Mouse (Mus musculus) lung, embryonic 14.5 days (tissue): Measurements from ENCODE around the gene Itgb2. TPM values are rescaled to one million over a fixed set of nuclear protein-coding genes. Genes with fewer than 3 reads are reported as not detected.
A peak's percentile ranks its signal among the peaks of the same experiment; 100 is the strongest.

ENCODE experiments used
- ATAC-seq: fragments of 200-750 bp; cut with Nextera tagmentation; 2 replicates; pipeline ENCODE4 v1.8.0; 2017; ENCODE audit warnings: mild to moderate bottlenecking, moderate TSS enrichment, moderate library complexity; ENCODE audit not compliant: insufficient read depth
- DNase-seq: peaks from one replicate; pipeline ENCODE4 v3.0.0-alpha.2; 2015
- H3K27ac ChIP-seq: fragments of 300-500 bp; sonication (generic); 2 replicates; pipeline ENCODE4 v1.5.1; 2014; ENCODE audit warnings: low read depth, mild to moderate bottlenecking, moderate library complexity
- H3K27me3 ChIP-seq: fragments of 300-500 bp; sonication (generic); 2 replicates; pipeline ENCODE4 v1.6.1; 2014; ENCODE audit warnings: low read length, control low read depth; ENCODE audit not compliant: insufficient read depth
- H3K36me3 ChIP-seq: fragments of 300-500 bp; sonication (generic); 2 replicates; pipeline ENCODE4 v1.6.1; 2014; ENCODE audit warnings: control low read depth; ENCODE audit not compliant: insufficient read depth
- H3K4me1 ChIP-seq: fragments of 300-500 bp; sonication (generic); 2 replicates; pipeline ENCODE4 v1.6.1; 2014; ENCODE audit warnings: antibody characterized with exemption, control low read depth; ENCODE audit not compliant: insufficient read depth
- H3K4me2 ChIP-seq: fragments of 300-500 bp; sonication (generic); 2 replicates; pipeline ENCODE4 v1.6.1; 2014; ENCODE audit warnings: mild to moderate bottlenecking
- H3K4me3 ChIP-seq: fragments of 300-500 bp; sonication (generic); 2 replicates; pipeline ENCODE4 v1.5.1; 2014; ENCODE audit warnings: low read depth, low read length
- H3K9ac ChIP-seq: fragments of 300-500 bp; sonication (generic); 2 replicates; pipeline ENCODE4 v1.6.1; 2014
- H3K9me3 ChIP-seq: fragments of 300-500 bp; sonication (generic); 2 replicates; pipeline ENCODE4 v1.6.1; 2016; ENCODE audit warnings: low read depth, low read length, control low read depth
- CTCF ChIP-seq: IDR thresholded peaks from 2 replicates; pipeline ENCODE4 v1.5.1; 2016; ENCODE audit warnings: antibody characterized with exemption, low read depth
- WGBS: fragments of 180-500 bp; shearing (Covaris S2); extraction: QIAGEN DNeasy Blood & Tissue Kit; methylation state at CpG from one replicate; pipeline ENCODE4 v1.1.7; 2014; 5-methylcytosine and 5-hydroxymethylcytosine counted together
- polyA plus RNA-seq: library from polyadenylated mRNA; unstranded; fragments of >200 nt; fragmentation: Nextera tagmentation; extraction: Ambion mirVana; gene quantifications from 2 replicates; pipeline ENCODE4 v1.2.1, GENCODE M21; 2014

Itgb2 gene
- 2.0 and 3.0 TPM in 2 replicates for polyA plus RNA-seq

DNA sequence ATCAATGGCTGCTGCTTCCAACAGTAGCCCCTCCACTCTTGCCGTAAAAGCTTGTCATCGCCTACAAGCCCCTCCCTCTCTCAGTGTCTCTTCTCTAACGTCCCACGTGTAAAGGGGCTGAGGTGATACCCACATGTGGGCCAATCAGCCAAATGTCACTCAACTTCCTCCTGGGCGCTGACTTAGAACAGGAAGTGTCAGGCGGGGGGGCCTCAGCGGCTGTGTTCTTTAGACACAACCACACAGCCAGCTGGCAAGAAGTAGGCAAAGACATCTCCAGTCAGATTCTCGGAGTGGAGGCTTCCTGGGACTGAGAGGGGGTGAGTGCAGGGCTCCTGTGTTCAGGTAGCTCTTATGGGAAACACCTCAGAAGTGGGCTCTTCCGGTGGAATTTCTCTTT, at the start of gene Itgb2:
Gene Itgb2 (plus strand): TSS at position 113 of the 400 bp plus-strand sequence.
- TF ChIP-seq CTCF = no peak
- no peaks in the 10 kb centered on the region for H3K36me3 ChIP-seq
- 0 out of 2 replicates have a peak, but pooled peaks cover 4% of the 10 kb centered on the region for H3K4me1 ChIP-seq
- DNase-seq (no peak), ATAC-seq (no peak)
- H3K4me3 ChIP-seq = no peak within 1 kb of the TSS
- no peak within 1 kb of the TSS for H3K4me2 ChIP-seq
- no peaks in the 10 kb centered on the region for H3K9me3 ChIP-seq
- no peaks in the 10 kb centered on the region for H3K27me3 ChIP-seq
- no peak within 1 kb of the TSS for H3K9ac ChIP-seq
- no peak within 1 kb of the TSS for H3K27ac ChIP-seq
- WGBS = 57% methylated on average over 9 of the region's 9 CpGs

GRCm38 (mm10) chr10:77481814-77482213, 48.2 kb upstream of the Itgb2 start:
- H3K4me2 ChIP-seq = no peak overlapping the region
- peaks cover 16% of the 10 kb centered on the region for H3K4me1 ChIP-seq
- H3K9ac ChIP-seq = no peak overlapping the region
- ATAC-seq (no peak), DNase-seq (no peak)
- H3K4me3 ChIP-seq = no peak overlapping the region
- H3K36me3 ChIP-seq = peaks cover 7% of the 10 kb centered on the region
- TF ChIP-seq CTCF = no peak
- no peaks in the 10 kb centered on the region for H3K27me3 ChIP-seq
- H3K9me3 ChIP-seq = no peaks in the 10 kb centered on the region
- no peak overlapping the region for H3K27ac ChIP-seq

- no peak overlapping the region for H3K4me3 ChIP-seq
- DNase-seq = peak; percentile 90
- peaks cover 32% of the 10 kb centered on the region for H3K36me3 ChIP-seq
- no peaks in the 10 kb centered on the region for H3K9me3 ChIP-seq
- no peaks in the 10 kb centered on the region for H3K27me3 ChIP-seq
- peak; percentile 91 for ATAC-seq
- H3K9ac ChIP-seq = 0 out of 2 replicates have a peak overlapping the region, but pooled peaks have one; percentile 14
- H3K4me2 ChIP-seq = peak overlapping the region; percentile 23; the same call in 1 of the 2 replicates
- H3K4me1 ChIP-seq = peaks cover 16% of the 10 kb centered on the region
- 7% methylated on average over 18 of the region's 18 CpGs for WGBS
- H3K27ac ChIP-seq = peak overlapping the region; percentile 83
- no peak for TF ChIP-seq CTCF
These were observed 45.7 kb upstream of the Itgb2 start for GRCm38 (mm10) chr10:77484205-77484935.

- H3K4me3 ChIP-seq = no peak overlapping the region
- peaks cover 43% of the 10 kb centered on the region for H3K36me3 ChIP-seq
- no peaks in the 10 kb centered on the region for H3K27me3 ChIP-seq
- no peaks in the 10 kb centered on the region for H3K9me3 ChIP-seq
- no peak overlapping the region for H3K4me2 ChIP-seq
- TF ChIP-seq CTCF = no peak
- no peak overlapping the region for H3K9ac ChIP-seq
- peaks cover 16% of the 10 kb centered on the region for H3K4me1 ChIP-seq
- no peak overlapping the region for H3K27ac ChIP-seq
- ATAC-seq = no peak
- WGBS = 77% methylated on average over 3 of the region's 3 CpGs
- no peak for DNase-seq
These were observed 44.3 kb upstream of the Itgb2 start for GRCm38 (mm10) chr10:77485786-77486185.

DNA sequence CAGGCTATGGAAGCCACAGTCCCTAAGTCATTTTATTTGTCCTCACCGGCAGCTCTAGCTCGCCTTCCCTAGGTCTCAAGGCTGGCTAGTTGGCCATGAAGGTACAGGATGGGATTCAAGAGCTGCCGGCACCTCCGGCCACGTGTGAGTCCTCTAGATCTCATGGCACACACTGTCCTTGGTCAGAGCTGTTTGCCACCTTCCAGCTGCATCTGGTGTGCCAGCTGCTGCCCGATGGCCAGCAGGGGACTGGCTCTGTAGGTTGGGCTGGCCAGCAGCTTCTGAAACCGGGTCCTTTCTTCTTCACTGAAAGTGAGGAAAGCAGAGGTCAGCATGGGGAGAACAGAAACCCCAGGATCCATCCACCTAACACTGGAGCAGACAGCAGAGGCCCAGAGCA, 41.9 kb upstream of the Itgb2 start:
- Histone ChIP-seq H3K4me1 (peaks cover 16% of the 10 kb centered on the region), H3K4me3 (no peak overlapping the region), H3K27ac (no peak overlapping the region), H3K36me3 (peaks cover 58% of the 10 kb centered on the region), H3K4me2 (no peak overlapping the region), H3K9me3 (no peaks in the 10 kb centered on the region), H3K27me3 (no peaks in the 10 kb centered on the region), H3K9ac (no peak overlapping the region)
- ATAC-seq (no peak), DNase-seq (no peak)
- no peak for TF ChIP-seq CTCF
- WGBS = 94% methylated on average over 7 of the region's 7 CpGs

DNA sequence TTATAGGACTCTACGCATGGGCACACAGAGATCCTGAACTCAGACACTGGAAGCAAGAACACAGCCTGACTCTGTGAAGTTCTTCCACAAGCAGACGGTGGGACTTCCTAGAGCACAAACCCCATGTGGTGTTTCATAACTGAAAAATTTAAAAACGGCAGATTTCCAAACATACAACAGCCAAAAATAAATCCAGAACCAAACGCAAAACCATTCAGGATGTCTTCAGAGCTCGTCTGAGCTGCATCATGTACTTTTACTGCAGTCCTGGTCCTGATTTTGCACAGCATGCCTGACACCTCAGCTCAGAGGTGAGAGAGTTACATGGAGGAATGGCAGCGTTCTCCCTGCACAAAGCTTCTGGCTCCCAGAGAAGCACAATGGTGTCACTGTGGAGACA, 38.5 kb upstream of the Itgb2 start:
- 78% methylated on average over 6 of the region's 6 CpGs for WGBS

DNA sequence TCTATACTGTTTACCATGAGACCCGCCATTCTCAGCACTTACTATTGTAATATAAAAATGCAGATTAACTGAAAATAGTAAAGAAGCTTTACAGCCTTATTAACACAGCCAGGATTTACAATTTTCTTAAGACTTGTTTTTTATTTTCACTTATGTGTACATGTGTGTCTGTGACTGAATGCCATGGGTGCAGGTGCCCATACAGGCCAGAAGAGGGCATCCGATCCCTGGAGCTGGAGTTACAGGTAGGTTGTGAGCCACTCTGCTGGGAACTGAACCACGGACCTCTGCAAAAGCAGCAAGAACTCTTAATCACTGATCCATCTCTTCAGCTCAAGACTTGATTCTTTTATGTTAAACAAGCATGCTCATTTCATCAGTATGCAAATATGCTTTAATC, 37.2 kb upstream of the Itgb2 start:
- Histone ChIP-seq H3K36me3 (peaks cover 78% of the 10 kb centered on the region), H3K4me2 (no peak overlapping the region), H3K9ac (no peak overlapping the region), H3K4me3 (no peak overlapping the region), H3K27me3 (no peaks in the 10 kb centered on the region), H3K9me3 (no peaks in the 10 kb centered on the region), H3K4me1 (peaks cover 10% of the 10 kb centered on the region), H3K27ac (no peak overlapping the region)
- WGBS = 97% methylated on average over 3 of the region's 3 CpGs
- TF ChIP-seq CTCF = peak; percentile 6; the same call in 1 of the 2 replicates
- ATAC-seq (no peak), DNase-seq (no peak)

More for the DNA sequence above, 38.5 kb upstream of the Itgb2 start:
- peaks cover 4% of the 10 kb centered on the region; the same call in 1 of the 2 replicates for H3K4me1 ChIP-seq
- no peak overlapping the region for H3K4me2 ChIP-seq
- no peak for TF ChIP-seq CTCF
- no peak overlapping the region for H3K4me3 ChIP-seq
- peaks cover 82% of the 10 kb centered on the region for H3K36me3 ChIP-seq
- ATAC-seq = no peak
- H3K9me3 ChIP-seq = no peaks in the 10 kb centered on the region
- DNase-seq = no peak
- H3K9ac ChIP-seq = no peak overlapping the region
- no peaks in the 10 kb centered on the region for H3K27me3 ChIP-seq
- no peak overlapping the region for H3K27ac ChIP-seq
